Mouse (Mus musculus): ENCODE measurements at regions not wholly inside any gene's neighbourhood (a gene's known extent, or its start where the extent isn't known, plus 50 kb on each side); places are given as distances from the start of the nearest gene placed in this dataset.

- intact Hi-C loops (cut with DNase I), result no loop called here
- no peak for DNase-seq
Observed at GRCm38 (mm10) chr16:25584337-25585069, 99.1 kb upstream of the Trp63 start.

GRCm38 (mm10) chr16:25585070-25585454 lies 98.5 kb upstream of the Trp63 start:
- DNase-seq, result no peak
- intact Hi-C loops (cut with DNase I), result no loop called here

GRCm38 (mm10) chr16:25585953-25586352 lies 97.6 kb upstream of the Trp63 start:
- intact Hi-C loops (cut with DNase I), result no loop called here
- no peak for DNase-seq

GRCm38 (mm10) chr16:25587879-25588347 lies 95.7 kb upstream of the Trp63 start:
- intact Hi-C loops (cut with DNase I), result no loop called here
- DNase-seq, result no peak

- DNase-seq, result no peak
- intact Hi-C loops (cut with DNase I), result no loop called here
Observed at GRCm38 (mm10) chr16:25597435-25597834, 86.1 kb upstream of the Trp63 start.

- no peak for DNase-seq
- intact Hi-C loops (cut with DNase I), result no loop called here
Observed at GRCm38 (mm10) chr16:25603121-25603520, 80.4 kb upstream of the Trp63 start.

- DNase-seq, result no peak
- intact Hi-C loops (cut with DNase I), result no loop called here
Observed at GRCm38 (mm10) chr16:25615229-25615628, 68.3 kb upstream of the Trp63 start.

- intact Hi-C loops (cut with DNase I), result no loop called here
- DNase-seq, result no peak
Observed at GRCm38 (mm10) chr16:25615646-25616045, 67.9 kb upstream of the Trp63 start.

- intact Hi-C loops (cut with DNase I), result no loop called here
- DNase-seq, result no peak
Observed at GRCm38 (mm10) chr16:25618898-25619297, 64.7 kb upstream of the Trp63 start.

- no peak for DNase-seq
- intact Hi-C loops (cut with DNase I), result no loop called here
Observed at GRCm38 (mm10) chr16:25622651-25623050, 60.9 kb upstream of the Trp63 start.

GRCm38 (mm10) chr16:25623986-25624623 lies 59.5 kb upstream of the Trp63 start:
- intact Hi-C loops (cut with DNase I), result no loop called here

GRCm38 (mm10) chr16:25629750-25630149 lies 53.8 kb upstream of the Trp63 start:
- no peak for DNase-seq
- intact Hi-C loops (cut with DNase I), result no loop called here

More at GRCm38 (mm10) chr16:25623986-25624623, 59.5 kb upstream of the Trp63 start:
- no peak for DNase-seq

- intact Hi-C loops (cut with DNase I), result no loop called here
- no peak for DNase-seq
Observed at GRCm38 (mm10) chr16:25631139-25631716, 52.3 kb upstream of the Trp63 start.

Measured in heart, postnatal 10 days (tissue).